Mouse (Mus musculus): ENCODE measurements at regions not wholly inside any gene's neighbourhood (a gene's known extent, or its start where the extent isn't known, plus 50 kb on each side); places are given as distances from the start of the nearest gene placed in this dataset.
A peak's percentile ranks its signal among the peaks of the same experiment; 100 is the strongest.

GRCm38 (mm10) chr14:106373451-106373850, 267.5 kb downstream of the Trim52 start:
- no peak for DNase-seq

GRCm38 (mm10) chr14:106379645-106380044, 273.6 kb downstream of the Trim52 start:
- no peak for DNase-seq

- DNase-seq = no peak
These were observed 281.7 kb downstream of the Trim52 start for GRCm38 (mm10) chr14:106387671-106388070.

- DNase-seq = no peak
These were observed 284.5 kb downstream of the Trim52 start for GRCm38 (mm10) chr14:106390546-106390945.

- no peak for DNase-seq
These were observed 288.0 kb downstream of the Trim52 start for GRCm38 (mm10) chr14:106393978-106394377.

GRCm38 (mm10) chr14:106412917-106413558, 307.0 kb downstream of the Trim52 start:
- DNase-seq = no peak

- no peak for DNase-seq
These were observed 318.7 kb downstream of the Trim52 start for GRCm38 (mm10) chr14:106424714-106425113.

GRCm38 (mm10) chr14:106428594-106428993, 322.6 kb downstream of the Trim52 start:
- no peak for DNase-seq

GRCm38 (mm10) chr14:106439282-106439681, 333.3 kb downstream of the Trim52 start:
- DNase-seq = peak; percentile 82 to 89

- no peak for DNase-seq
These were observed 383.1 kb downstream of the Trim52 start for GRCm38 (mm10) chr14:106489074-106489473.

GRCm38 (mm10) chr14:106491389-106491788, 385.4 kb downstream of the Trim52 start:
- no peak for DNase-seq

GRCm38 (mm10) chr14:106500344-106501135, 394.5 kb downstream of the Trim52 start:
- DNase-seq = peak; percentile 40 to 78

GRCm38 (mm10) chr14:106506921-106507320, 400.9 kb downstream of the Trim52 start:
- DNase-seq = no peak

GRCm38 (mm10) chr14:106518552-106519358, 412.8 kb downstream of the Trim52 start:
- no peak for DNase-seq

- no peak for DNase-seq
These were observed 414.8 kb downstream of the Trim52 start for GRCm38 (mm10) chr14:106520808-106521207.

- no peak for DNase-seq
These were observed 444.2 kb downstream of the Trim52 start for GRCm38 (mm10) chr14:106550150-106550549.

- peak; percentile 2 to 27 for DNase-seq
These were observed 473.3 kb downstream of the Trim52 start for GRCm38 (mm10) chr14:106579281-106579680.

- peak; percentile 38 to 57 for DNase-seq
These were observed 475.9 kb downstream of the Trim52 start for GRCm38 (mm10) chr14:106581886-106582285.

- DNase-seq = peak in 1 of 2 experiments; percentile 10
These were observed 487.4 kb downstream of the Trim52 start for GRCm38 (mm10) chr14:106593352-106593751.

- DNase-seq = no peak
These were observed 488.0 kb downstream of the Trim52 start for GRCm38 (mm10) chr14:106593980-106594379.

- peak; percentile 33 to 71 for DNase-seq
These were observed 501.0 kb downstream of the Trim52 start for GRCm38 (mm10) chr14:106607041-106607440.

- no peak for DNase-seq
These were observed 502.4 kb downstream of the Trim52 start for GRCm38 (mm10) chr14:106608341-106608927.

All from cerebellum, postnatal 10 days (tissue).